Mouse (Mus musculus) brain, embryonic 18.5 days (tissue): Measurements from ENCODE around the gene Fyn.

Source experiments
- DNase-seq: peaks from one replicate; pipeline ENCODE4 v3.0.0-alpha.2; 2012; ENCODE audit warnings: low read depth, low spot score

The Fyn gene

DNA sequence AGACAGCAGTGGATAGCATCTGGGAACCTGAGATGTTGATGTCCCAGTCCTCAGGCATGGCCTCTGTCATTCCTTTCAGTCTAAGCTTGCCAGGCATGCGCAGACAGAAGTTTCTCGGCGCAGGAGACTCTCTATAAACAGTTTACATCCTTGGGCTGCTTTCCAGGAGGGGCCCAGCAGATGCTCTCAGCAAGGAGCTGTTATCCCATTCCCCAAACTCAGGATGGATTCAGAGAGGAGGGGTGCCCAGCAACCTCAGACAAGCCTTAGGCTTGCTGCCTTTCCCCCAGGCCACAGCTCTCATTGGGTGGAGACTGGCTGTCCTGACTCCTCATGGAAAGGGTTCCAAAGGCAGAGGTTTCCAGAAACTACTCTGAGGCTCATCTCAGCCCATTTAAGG, 242.6 kb downstream of the Fyn start:
- DNase-seq, result no peak

DNA sequence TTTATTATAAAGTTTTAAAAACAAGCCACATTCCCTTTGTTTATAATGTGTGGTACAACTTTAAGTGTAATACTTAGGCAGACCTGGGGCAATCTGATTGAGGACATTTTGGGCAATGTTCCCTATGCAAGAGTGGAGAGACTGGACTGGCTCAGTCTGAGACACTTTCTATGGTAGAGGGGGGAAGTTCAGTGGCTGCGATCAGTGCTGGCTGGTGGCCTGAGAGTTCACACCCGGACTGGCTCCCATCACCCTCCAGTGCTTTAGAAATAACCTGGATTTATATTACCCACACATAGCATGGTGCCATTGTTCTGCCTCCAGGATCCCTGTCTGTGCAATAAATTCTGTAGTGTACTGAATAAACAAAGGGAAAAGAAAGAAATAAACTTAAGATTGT, 243.5 kb downstream of the Fyn start:
- no peak for DNase-seq

- DNase-seq, result no peak
Observed at GRCm38 (mm10) chr10:39612633-39612988, 244.0 kb downstream of the Fyn start, which contains the start of gene Traf3ip2. Gene Traf3ip2 (plus strand): TSS chr10:39612934.

DNA sequence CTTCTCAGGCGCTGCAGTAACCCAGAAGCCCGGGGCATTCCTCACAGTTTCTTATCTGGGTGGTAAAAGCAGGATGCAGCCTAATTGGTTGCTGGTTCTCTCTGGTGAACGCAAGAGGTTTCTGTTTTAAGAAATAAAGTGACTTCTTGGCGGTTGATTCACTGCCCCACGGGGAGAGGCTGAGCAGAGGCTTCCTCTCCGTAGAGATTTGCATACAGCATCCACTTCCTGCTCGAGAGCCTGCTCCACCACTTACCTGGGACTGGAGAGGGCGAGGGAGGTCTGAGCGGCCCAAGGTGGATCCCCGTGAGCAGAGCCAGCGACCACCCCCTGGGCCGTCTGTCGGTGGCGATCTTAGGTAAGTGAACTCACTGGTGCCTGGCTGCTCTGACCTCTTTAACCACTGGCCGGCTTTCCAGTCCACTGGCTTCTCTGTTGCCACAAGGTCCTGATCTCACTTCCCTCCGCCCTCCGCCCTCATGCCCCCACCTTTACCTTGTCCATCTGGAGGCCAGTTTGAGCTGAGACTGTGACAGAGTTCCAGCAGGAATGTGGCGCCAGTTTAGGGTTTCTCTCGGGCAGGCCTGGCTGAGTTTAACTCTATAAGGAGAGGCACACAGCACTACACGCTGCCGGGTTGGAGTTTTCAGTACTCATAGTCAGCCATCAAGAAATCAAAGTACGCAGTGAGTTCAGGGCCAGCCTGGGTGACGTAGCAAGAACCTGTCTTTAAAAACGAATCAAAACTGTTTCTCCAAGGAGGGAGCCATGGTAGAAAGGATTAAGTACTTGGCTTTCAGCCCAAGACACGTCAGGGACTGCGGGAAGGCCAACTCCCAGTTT, 244.6 kb downstream of the Fyn start:
- DNase-seq, result no peak

- DNase-seq, result no peak
Observed at GRCm38 (mm10) chr10:39613973-39614372, 245.3 kb downstream of the Fyn start.

DNA sequence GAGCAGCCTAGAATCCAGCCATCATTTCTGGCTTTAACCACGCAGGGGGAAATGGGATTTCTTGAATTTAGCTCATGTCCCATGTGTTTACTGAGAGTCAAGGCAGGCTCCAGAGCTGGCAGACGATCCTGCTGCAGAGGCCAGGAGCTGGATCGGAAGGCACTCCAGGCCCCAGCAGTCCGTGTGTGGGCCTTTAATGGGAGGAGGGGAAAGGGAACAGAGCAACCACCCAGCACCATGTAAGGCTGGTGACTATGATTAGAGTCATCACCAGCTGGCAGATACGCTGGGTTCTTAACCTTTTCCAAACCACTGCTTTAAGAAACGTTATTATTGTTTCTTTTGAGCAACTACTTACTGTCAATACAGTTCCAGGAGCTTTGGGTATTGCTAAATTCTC, 246.0 kb downstream of the Fyn start:
- DNase-seq, result no peak
